Mouse (Mus musculus): Measurements from ENCODE around the gene Cd81.
A peak's percentile ranks its signal among the peaks of the same experiment; 100 is the strongest.

Gene Cd81

GRCm38 (mm10) chr7:143070506-143071070, 18.0 kb downstream of the Cd81 start:
- DNase-seq (ENCODE audit: low read depth, low spot score), result no peak

- no peak for DNase-seq (ENCODE audit: low read depth, low spot score)
Measured at GRCm38 (mm10) chr7:143072605-143073004, 20.1 kb downstream of the Cd81 start.

- DNase-seq (ENCODE audit: low read depth, low spot score), result peak; percentile 68
Measured at GRCm38 (mm10) chr7:143073086-143073485, 20.5 kb downstream of the Cd81 start.

- no peak for DNase-seq (ENCODE audit: low read depth, low spot score)
Measured at GRCm38 (mm10) chr7:143075394-143075793, 22.9 kb downstream of the Cd81 start.

- DNase-seq (ENCODE audit: low read depth, low spot score), result no peak
Measured at GRCm38 (mm10) chr7:143077351-143077750, 24.8 kb downstream of the Cd81 start.

GRCm38 (mm10) chr7:143082024-143082423, 29.5 kb downstream of the Cd81 start:
- no peak for DNase-seq (ENCODE audit: low read depth, low spot score)

- DNase-seq (ENCODE audit: low read depth, low spot score), result no peak
Measured at GRCm38 (mm10) chr7:143083708-143084107, 31.2 kb downstream of the Cd81 start.

GRCm38 (mm10) chr7:143086366-143086765, 33.8 kb downstream of the Cd81 start:
- peak; percentile 79 for DNase-seq (ENCODE audit: low read depth, low spot score)

- DNase-seq (ENCODE audit: low read depth, low spot score), result peak; percentile 71
Measured at GRCm38 (mm10) chr7:143087070-143087579, 34.6 kb downstream of the Cd81 start.

GRCm38 (mm10) chr7:143093847-143094246, 41.3 kb downstream of the Cd81 start:
- DNase-seq (ENCODE audit: low read depth, low spot score), result no peak

- peak; percentile 40 for DNase-seq (ENCODE audit: low read depth, low spot score)
Measured at GRCm38 (mm10) chr7:143094592-143095553, 42.3 kb downstream of the Cd81 start, which contains the start of gene Trpm5. TSS of gene Trpm5 (minus strand) at chr7:143094642.

- DNase-seq (ENCODE audit: low read depth, low spot score), result no peak
Measured at GRCm38 (mm10) chr7:143095554-143095907, 43.0 kb downstream of the Cd81 start.

GRCm38 (mm10) chr7:143100759-143101158, 48.2 kb downstream of the Cd81 start:
- peak; percentile 72 for DNase-seq (ENCODE audit: low read depth, low spot score)

- DNase-seq (ENCODE audit: low read depth, low spot score), result no peak
Measured at GRCm38 (mm10) chr7:143105258-143105897, 52.8 kb downstream of the Cd81 start.

- no peak for DNase-seq (ENCODE audit: low read depth, low spot score)
Measured at GRCm38 (mm10) chr7:143106062-143106461, 53.5 kb downstream of the Cd81 start, which contains the start of gene Kcnq1. TSS of gene Kcnq1 (plus strand) at chr7:143106362.

GRCm38 (mm10) chr7:143106672-143107465, 54.3 kb downstream of the Cd81 start:
- DNase-seq (ENCODE audit: low read depth, low spot score), result no peak

- DNase-seq (ENCODE audit: low read depth, low spot score), result no peak
Measured at GRCm38 (mm10) chr7:143108200-143108599, 55.7 kb downstream of the Cd81 start.

GRCm38 (mm10) chr7:143108996-143109660, 56.6 kb downstream of the Cd81 start:
- DNase-seq (ENCODE audit: low read depth, low spot score), result no peak

GRCm38 (mm10) chr7:143109696-143110095, 57.2 kb downstream of the Cd81 start:
- DNase-seq (ENCODE audit: low read depth, low spot score), result no peak

- no peak for DNase-seq (ENCODE audit: low read depth, low spot score)
Measured at GRCm38 (mm10) chr7:143110803-143111202, 58.3 kb downstream of the Cd81 start.

GRCm38 (mm10) chr7:143111719-143112118, 59.2 kb downstream of the Cd81 start:
- DNase-seq (ENCODE audit: low read depth, low spot score), result no peak

Data from 3T3-L1 (cell line).